Mouse (Mus musculus): Measurements from ENCODE around the gene St6gal1. TPM values are rescaled to one million over a fixed set of nuclear protein-coding genes. Genes with fewer than 3 reads are reported as not detected.

St6gal1 gene
- polyA plus RNA-seq, 1 experiment, result 13.3 TPM

DNA sequence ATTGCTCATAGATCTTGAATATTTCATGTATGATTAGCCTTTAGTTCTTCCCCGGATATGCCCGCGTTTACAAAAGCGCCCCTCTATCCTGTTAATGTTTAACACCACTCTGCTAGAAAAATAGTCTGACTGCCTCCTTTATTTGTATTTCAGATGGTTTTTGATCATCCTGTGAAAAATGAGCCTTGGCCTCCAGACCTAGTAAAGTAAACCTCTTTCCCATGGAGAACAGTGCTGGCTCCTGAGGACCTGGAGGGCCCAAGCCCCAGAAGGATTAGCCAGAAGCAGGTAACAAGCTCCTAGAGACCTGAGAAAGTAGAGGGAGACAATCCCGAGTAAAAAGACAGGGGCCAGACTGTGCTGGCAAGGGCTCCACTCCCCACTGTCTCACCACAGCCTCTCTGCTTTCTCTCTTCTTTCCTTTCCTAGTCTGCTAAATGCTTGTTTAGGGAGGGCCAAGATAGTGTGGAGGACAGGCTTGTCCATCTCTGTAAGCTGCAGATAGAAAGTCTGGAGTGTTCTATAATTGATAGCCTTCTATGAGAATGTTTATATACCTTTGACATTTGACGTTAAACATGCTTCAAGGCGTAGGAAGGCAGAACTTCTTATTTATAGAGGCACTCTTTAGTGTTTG is 93.0 kb downstream of the St6gal1 start:
- TF ChIP-seq CTCF (IDR thresholded peaks at IDR 0.05; ENCODE audit: extremely low read depth, insufficient read depth, low read length) (no peak), POLR2A (IDR thresholded peaks at IDR 0.05; ENCODE audit: extremely low read depth, insufficient read depth, low read length) (no peak)
- peaks cover 1% of the 10 kb centered on the region; the same call in 1 of the 2 replicates for H3K4me1 ChIP-seq (ENCODE audit: control insufficient read depth, insufficient read depth, low read length)
- no peak overlapping the region for H3K4me3 ChIP-seq (ENCODE audit: insufficient read depth, low read length)
- no peak overlapping the region for H3K27ac ChIP-seq (ENCODE audit: insufficient read depth, low read length)

DNA sequence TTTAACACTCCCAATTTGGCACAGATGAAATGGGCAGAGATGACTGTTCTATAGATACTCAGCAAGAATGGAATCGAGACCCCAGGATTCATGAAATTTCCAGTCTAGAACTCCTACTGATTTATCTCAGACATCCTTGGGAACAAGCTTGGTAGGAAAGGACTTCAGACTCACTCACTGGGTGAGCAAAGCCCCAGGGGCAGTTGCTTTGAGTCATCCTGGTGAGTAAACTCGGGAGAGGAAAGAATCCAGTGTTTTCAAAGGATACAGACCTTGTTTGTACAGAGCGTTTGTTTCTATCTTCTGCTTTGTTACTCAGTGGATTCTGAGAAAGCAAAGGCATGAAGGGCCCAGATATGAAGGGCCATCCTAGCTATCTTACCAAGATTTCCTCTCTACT is 95.5 kb downstream of the St6gal1 start:
- 0 out of 2 replicates have a peak, but pooled peaks cover 1% of the 10 kb centered on the region for H3K4me1 ChIP-seq (ENCODE audit: control insufficient read depth, insufficient read depth, low read length)
- no peak overlapping the region for H3K27ac ChIP-seq (ENCODE audit: insufficient read depth, low read length)
- TF ChIP-seq CTCF (IDR thresholded peaks at IDR 0.05; ENCODE audit: extremely low read depth, insufficient read depth, low read length) (no peak), POLR2A (IDR thresholded peaks at IDR 0.05; ENCODE audit: extremely low read depth, insufficient read depth, low read length) (no peak)

DNA sequence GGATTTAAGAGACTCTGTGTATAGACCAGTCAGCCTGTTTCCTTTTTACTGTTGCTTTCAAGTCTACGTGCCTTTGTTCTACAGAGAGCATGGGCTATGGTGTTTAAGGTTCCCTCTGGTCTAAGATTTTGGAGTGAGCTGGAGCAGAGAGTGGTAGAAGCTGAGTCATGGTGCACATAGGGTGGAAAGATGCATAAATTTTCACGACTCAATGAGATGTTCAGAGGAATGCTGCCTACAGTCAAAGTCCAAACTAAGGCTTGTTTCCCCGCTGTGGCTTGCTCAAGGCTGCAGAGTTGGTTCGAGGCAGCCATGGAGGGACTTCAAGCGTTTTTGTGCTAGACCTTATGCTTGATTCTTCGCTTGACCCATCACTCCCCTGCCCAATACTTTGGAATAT is 96.0 kb downstream of the St6gal1 start:
- Histone ChIP-seq H3K4me1 (ENCODE audit: control insufficient read depth, insufficient read depth, low read length) (0 out of 2 replicates have a peak, but pooled peaks cover 1% of the 10 kb centered on the region), H3K4me3 (ENCODE audit: insufficient read depth, low read length) (no peak overlapping the region), H3K27ac (ENCODE audit: insufficient read depth, low read length) (no peak overlapping the region)
- no peak for TF ChIP-seq POLR2A (IDR thresholded peaks at IDR 0.05; ENCODE audit: extremely low read depth, insufficient read depth, low read length)
- TF ChIP-seq CTCF (IDR thresholded peaks at IDR 0.05; ENCODE audit: extremely low read depth, insufficient read depth, low read length), result no peak

More for the DNA sequence above, 95.5 kb downstream of the St6gal1 start:
- H3K4me3 ChIP-seq (ENCODE audit: insufficient read depth, low read length), result no peak overlapping the region

DNA sequence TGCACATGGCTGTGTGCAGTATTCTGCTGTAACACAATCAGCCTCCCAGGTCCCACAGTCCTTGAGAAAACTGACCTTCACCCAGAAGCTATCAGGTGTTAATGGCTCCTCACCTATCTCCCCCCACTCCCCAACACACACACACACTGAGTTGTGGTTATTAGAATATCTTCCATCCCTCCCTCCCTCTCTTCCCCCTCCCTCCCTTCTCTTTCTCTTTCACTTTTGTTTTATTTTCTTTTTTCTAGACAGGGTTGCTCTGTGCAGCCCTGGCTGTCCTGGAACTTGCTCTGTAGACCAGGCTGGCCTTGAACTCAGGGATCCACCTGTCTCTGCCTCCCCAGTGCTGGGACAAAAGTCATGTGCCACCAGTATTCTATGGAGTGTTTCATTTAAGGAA is 97.9 kb downstream of the St6gal1 start:
- H3K27ac ChIP-seq (ENCODE audit: insufficient read depth, low read length), result no peak overlapping the region
- TF ChIP-seq POLR2A (IDR thresholded peaks at IDR 0.05; ENCODE audit: extremely low read depth, insufficient read depth, low read length) (no peak), CTCF (IDR thresholded peaks at IDR 0.05; ENCODE audit: extremely low read depth, insufficient read depth, low read length) (no peak)

DNA sequence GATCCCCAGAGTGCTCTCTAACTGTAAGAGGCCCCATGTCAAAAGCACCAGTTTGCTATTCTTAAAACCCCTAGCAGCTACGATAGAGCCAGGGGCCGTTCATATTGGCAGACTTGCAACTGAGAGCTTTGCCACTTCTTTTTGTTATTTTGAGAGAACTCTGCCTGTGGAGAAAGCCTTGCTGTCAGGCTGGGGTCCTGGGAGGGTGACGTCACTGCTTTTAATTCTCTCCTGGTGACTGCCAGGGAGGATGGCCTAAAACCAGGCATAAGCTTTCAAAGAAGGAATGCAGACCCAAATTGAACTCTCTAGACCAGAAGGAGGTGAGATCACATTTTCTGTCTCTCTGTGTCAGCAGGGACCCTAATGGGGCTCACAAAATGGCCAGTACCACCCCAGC is 99.4 kb downstream of the St6gal1 start:
- no peak overlapping the region for H3K27ac ChIP-seq (ENCODE audit: insufficient read depth, low read length)
- H3K4me3 ChIP-seq (ENCODE audit: insufficient read depth, low read length), result no peak overlapping the region
- H3K4me1 ChIP-seq (ENCODE audit: control insufficient read depth, insufficient read depth, low read length), result no peaks in the 10 kb centered on the region
- TF ChIP-seq CTCF (IDR thresholded peaks at IDR 0.05; ENCODE audit: extremely low read depth, insufficient read depth, low read length) (no peak), POLR2A (IDR thresholded peaks at IDR 0.05; ENCODE audit: extremely low read depth, insufficient read depth, low read length) (no peak)

More for the DNA sequence above, 97.9 kb downstream of the St6gal1 start:
- Histone ChIP-seq H3K4me1 (ENCODE audit: control insufficient read depth, insufficient read depth, low read length) (0 out of 2 replicates have a peak, but pooled peaks cover 1% of the 10 kb centered on the region), H3K4me3 (ENCODE audit: insufficient read depth, low read length) (no peak overlapping the region)

DNA sequence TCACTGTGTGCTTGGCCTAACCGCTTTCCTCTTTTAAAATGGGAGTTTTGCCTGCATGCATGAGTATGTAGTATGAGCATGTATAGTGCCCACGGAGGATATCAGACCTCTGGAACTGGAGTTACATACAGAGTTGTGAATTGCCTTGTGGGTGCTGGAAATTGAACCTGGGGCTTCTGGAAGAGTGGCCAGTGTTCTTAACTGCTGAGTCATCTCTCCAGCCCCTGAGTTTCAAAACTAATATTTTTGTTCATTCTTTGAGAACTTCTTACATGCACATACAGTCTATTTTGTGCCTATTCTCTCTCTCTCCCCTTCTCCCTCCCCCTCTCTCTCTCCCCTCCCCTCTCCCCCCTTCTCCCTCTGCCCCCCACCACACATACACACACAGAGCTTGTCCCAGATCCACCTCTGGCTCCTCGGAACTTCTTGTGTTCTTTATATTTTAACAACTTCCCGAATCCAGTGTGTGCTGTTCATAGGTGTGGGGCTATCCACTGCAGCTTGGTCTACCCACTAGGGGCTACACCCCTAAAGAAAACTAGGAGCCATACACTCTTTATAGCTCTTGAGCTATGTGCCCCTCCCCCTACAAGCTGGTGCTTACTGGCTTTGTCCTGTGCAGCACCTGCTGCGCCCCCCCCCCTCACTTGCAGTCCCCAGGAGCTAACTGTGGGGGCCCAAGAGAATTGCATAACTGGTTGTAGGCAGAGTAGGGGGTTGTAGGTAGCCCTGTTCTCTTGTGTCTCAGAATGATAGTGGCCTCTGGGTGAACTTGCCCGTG is 100.5 kb downstream of the St6gal1 start:
- TF ChIP-seq CTCF (IDR thresholded peaks at IDR 0.05; ENCODE audit: extremely low read depth, insufficient read depth, low read length) (no peak), POLR2A (IDR thresholded peaks at IDR 0.05; ENCODE audit: extremely low read depth, insufficient read depth, low read length) (no peak)
- Histone ChIP-seq H3K27ac (ENCODE audit: insufficient read depth, low read length) (no peak overlapping the region), H3K4me1 (ENCODE audit: control insufficient read depth, insufficient read depth, low read length) (no peaks in the 10 kb centered on the region), H3K4me3 (ENCODE audit: insufficient read depth, low read length) (no peak overlapping the region)

DNA sequence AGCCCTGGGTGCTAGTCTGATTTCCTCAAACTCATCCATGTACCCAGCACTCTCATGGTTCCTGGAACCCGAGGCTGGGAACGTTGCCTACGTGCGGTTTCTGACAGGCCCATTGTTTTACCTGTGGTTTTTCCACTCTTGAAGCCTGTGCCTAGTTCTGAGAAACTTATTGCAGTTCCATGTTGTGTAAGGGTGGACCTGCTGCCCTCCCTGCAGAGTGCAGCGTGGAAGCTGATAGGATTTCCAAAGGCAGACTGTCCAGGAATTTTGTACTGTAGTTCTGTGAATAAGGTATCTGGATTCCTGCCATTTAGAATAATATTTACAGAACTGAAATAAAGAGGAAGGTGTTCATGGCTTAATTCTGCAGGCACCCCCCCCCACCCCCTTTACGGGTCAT is 102.1 kb downstream of the St6gal1 start:
- TF ChIP-seq CTCF (IDR thresholded peaks at IDR 0.05; ENCODE audit: extremely low read depth, insufficient read depth, low read length), result no peak
- Histone ChIP-seq H3K27ac (ENCODE audit: insufficient read depth, low read length) (no peak overlapping the region), H3K4me3 (ENCODE audit: insufficient read depth, low read length) (no peak overlapping the region), H3K4me1 (ENCODE audit: control insufficient read depth, insufficient read depth, low read length) (no peaks in the 10 kb centered on the region)

DNA sequence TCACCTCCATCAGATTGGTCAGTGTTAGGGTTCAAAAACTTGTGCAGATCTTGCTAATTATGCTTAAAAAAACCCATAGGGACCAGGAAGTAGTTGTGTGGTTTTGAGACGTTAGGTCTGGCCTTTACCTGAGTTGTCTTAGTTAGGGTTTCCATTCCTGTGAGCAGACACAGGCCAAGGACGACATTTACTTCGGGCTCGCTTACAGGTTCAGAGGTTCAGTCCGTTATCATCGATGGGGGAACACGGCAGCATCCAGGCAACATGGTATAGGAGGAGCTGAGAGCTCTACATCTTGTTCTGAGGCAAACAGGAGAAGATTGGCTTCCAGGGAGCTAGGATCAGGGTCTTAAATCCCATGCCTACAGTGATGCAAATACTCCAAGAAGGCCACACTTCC is 102.7 kb downstream of the St6gal1 start:
- TF ChIP-seq CTCF (IDR thresholded peaks at IDR 0.05; ENCODE audit: extremely low read depth, insufficient read depth, low read length) (no peak), POLR2A (IDR thresholded peaks at IDR 0.05; ENCODE audit: extremely low read depth, insufficient read depth, low read length) (no peak)
- Histone ChIP-seq H3K4me1 (ENCODE audit: control insufficient read depth, insufficient read depth, low read length) (no peaks in the 10 kb centered on the region), H3K4me3 (ENCODE audit: insufficient read depth, low read length) (no peak overlapping the region), H3K27ac (ENCODE audit: insufficient read depth, low read length) (no peak overlapping the region)

DNA sequence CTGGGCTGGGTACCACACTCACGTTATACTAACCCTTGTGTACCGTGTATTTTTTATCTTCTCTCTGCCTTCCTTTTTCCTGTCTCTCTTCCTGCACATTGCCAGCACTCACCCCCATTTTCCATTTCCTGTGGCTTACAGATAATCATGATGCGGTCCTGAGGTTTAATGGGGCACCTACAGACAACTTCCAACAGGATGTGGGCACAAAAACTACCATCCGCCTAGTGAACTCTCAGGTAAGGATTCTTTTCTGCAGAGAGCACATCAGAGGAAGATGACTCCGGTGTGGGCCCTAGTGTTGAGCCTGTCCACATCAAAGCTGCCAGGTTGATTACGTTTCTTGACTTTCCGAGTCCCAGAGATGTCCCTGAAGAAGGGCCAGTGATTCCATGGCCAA is 103.7 kb downstream of the St6gal1 start:
- Histone ChIP-seq H3K4me3 (ENCODE audit: insufficient read depth, low read length) (no peak overlapping the region), H3K27ac (ENCODE audit: insufficient read depth, low read length) (no peak overlapping the region), H3K4me1 (ENCODE audit: control insufficient read depth, insufficient read depth, low read length) (no peaks in the 10 kb centered on the region)
- no peak for TF ChIP-seq POLR2A (IDR thresholded peaks at IDR 0.05; ENCODE audit: extremely low read depth, insufficient read depth, low read length)
- no peak for TF ChIP-seq CTCF (IDR thresholded peaks at IDR 0.05; ENCODE audit: extremely low read depth, insufficient read depth, low read length)

DNA sequence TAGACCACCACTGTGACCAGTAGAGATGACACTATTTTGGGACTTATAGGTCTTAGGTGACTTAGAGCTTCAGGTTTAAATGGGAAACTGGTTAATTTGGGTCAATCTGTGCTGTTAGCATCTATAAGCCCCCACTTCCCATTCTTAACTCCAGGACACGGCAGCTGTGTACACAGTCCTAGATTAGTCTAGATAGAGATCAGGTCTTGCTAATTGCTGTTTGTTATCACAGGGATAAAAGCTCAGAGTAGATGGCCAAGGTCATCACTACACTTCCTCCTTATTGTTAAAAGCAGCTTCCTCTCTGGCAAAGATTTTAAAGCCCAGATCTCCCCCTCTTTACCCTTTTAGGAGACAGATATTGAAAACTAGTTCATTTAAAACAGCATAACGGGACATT is 107.6 kb downstream of the St6gal1 start:
- TF ChIP-seq POLR2A (IDR thresholded peaks at IDR 0.05; ENCODE audit: extremely low read depth, insufficient read depth, low read length) (no peak), CTCF (IDR thresholded peaks at IDR 0.05; ENCODE audit: extremely low read depth, insufficient read depth, low read length) (no peak)
- Histone ChIP-seq H3K4me1 (ENCODE audit: control insufficient read depth, insufficient read depth, low read length) (no peaks in the 10 kb centered on the region), H3K27ac (ENCODE audit: insufficient read depth, low read length) (no peak overlapping the region), H3K4me3 (ENCODE audit: insufficient read depth, low read length) (no peak overlapping the region)
